Mouse (Mus musculus): ENCODE measurements around the gene Smarcb1. TPM values are rescaled to one million over a fixed set of nuclear protein-coding genes. Genes with fewer than 3 reads are reported as not detected.
A peak's percentile ranks its signal among the peaks of the same experiment; 100 is the strongest.
"Not testable (repeated sequence)": the region's sequence is repeated elsewhere in the genome, so short reads cannot be mapped to it uniquely, and the experiment has no call there.

Smarcb1 gene
- polyA plus RNA-seq, 1 experiment, result 43.2 TPM

- Histone ChIP-seq H3K27me3 (ENCODE audit: control insufficient read depth, insufficient read depth, low read length) (no peaks in the 10 kb centered on the region), H3K4me3 (ENCODE audit: extremely low read depth, insufficient read depth, insufficient read length) (peak overlapping the region; percentile 50; the same call in 1 of the 2 replicates), H3K36me3 (ENCODE audit: control insufficient read depth, insufficient read depth, low read length) (no peaks in the 10 kb centered on the region), H3K27ac (ENCODE audit: insufficient read depth, low read length) (no peak overlapping the region), H3K4me1 (ENCODE audit: control insufficient read depth, insufficient read depth, insufficient read length) (no peaks in the 10 kb centered on the region)
- no peak for DNase-seq (ENCODE audit: low read depth in 1 of 2, low spot score in 2 of 2)
- WGBS, result 52% methylated on average over 10 of the region's 10 CpGs
- TF ChIP-seq CTCF (IDR thresholded peaks at IDR 0.05; ENCODE audit: extremely low read depth, insufficient read depth, insufficient read length, insufficient replicate concordance) (no peak), POLR2A (IDR thresholded peaks at IDR 0.05; ENCODE audit: low read depth, low read length) (no peak)
These were observed 49.1 kb downstream of the Smarcb1 start for GRCm38 (mm10) chr10:75872025-75872914.

GRCm38 (mm10) chr10:75861587-75861986 is 59.8 kb downstream of the Smarcb1 start:
- no peak overlapping the region for H3K27ac ChIP-seq (ENCODE audit: insufficient read depth, low read length)
- 82% methylated on average over 5 of the region's 5 CpGs for WGBS
- H3K4me3 ChIP-seq (ENCODE audit: extremely low read depth, insufficient read depth, insufficient read length), result no peak overlapping the region
- DNase-seq (ENCODE audit: low read depth in 1 of 2, low spot score in 2 of 2), result no peak
- H3K27me3 ChIP-seq (ENCODE audit: control insufficient read depth, insufficient read depth, low read length), result no peaks in the 10 kb centered on the region
- peaks cover 4% of the 10 kb centered on the region; the same call in 1 of the 2 replicates for H3K36me3 ChIP-seq (ENCODE audit: control insufficient read depth, insufficient read depth, low read length)
- H3K4me1 ChIP-seq (ENCODE audit: control insufficient read depth, insufficient read depth, insufficient read length), result peaks cover 5% of the 10 kb centered on the region; the same call in 1 of the 2 replicates
- TF ChIP-seq CTCF (IDR thresholded peaks at IDR 0.05; ENCODE audit: extremely low read depth, insufficient read depth, insufficient read length, insufficient replicate concordance) (no peak), POLR2A (IDR thresholded peaks at IDR 0.05; ENCODE audit: low read depth, low read length) (no peak)

DNA sequence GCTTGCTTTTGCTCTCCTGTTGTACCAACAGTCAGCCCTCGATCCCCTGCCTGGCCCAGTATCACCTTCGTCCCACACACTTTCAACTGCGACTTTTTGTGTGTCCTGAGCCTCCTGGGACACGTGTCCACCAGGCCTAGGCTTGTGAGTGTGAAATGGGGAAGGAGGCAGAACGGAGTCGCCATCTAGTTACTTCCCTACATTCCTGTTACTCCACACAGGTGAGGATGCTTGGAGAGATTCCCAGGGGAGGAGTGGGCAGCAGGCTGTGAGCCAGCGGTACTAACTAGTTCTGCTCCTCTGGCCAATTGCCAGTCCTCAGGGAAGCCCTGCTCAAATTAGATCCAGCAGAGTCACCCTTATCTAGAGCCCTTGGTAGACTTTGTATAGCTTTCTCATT is 60.7 kb downstream of the Smarcb1 start:
- H3K27me3 ChIP-seq (ENCODE audit: control insufficient read depth, insufficient read depth, low read length), result no peaks in the 10 kb centered on the region
- WGBS, result 61% methylated on average over 7 of the region's 7 CpGs
- peaks cover 4% of the 10 kb centered on the region; the same call in 1 of the 2 replicates for H3K36me3 ChIP-seq (ENCODE audit: control insufficient read depth, insufficient read depth, low read length)
- H3K4me1 ChIP-seq (ENCODE audit: control insufficient read depth, insufficient read depth, insufficient read length), result peaks cover 5% of the 10 kb centered on the region; the same call in 1 of the 2 replicates
- H3K27ac ChIP-seq (ENCODE audit: insufficient read depth, low read length), result no peak overlapping the region
- TF ChIP-seq POLR2A (IDR thresholded peaks at IDR 0.05; ENCODE audit: low read depth, low read length) (no peak), CTCF (IDR thresholded peaks at IDR 0.05; ENCODE audit: extremely low read depth, insufficient read depth, insufficient read length, insufficient replicate concordance) (no peak)
- H3K4me3 ChIP-seq (ENCODE audit: extremely low read depth, insufficient read depth, insufficient read length), result no peak overlapping the region
- no peak for DNase-seq (ENCODE audit: low read depth in 1 of 2, low spot score in 2 of 2)

- under 1% methylated on average over 45 of the region's 46 CpGs for WGBS
- H3K4me1 ChIP-seq (ENCODE audit: control insufficient read depth, insufficient read depth, insufficient read length); H3K27me3 ChIP-seq (ENCODE audit: control insufficient read depth, insufficient read depth, low read length); H3K36me3 ChIP-seq (ENCODE audit: control insufficient read depth, insufficient read depth, low read length): not testable (repeated sequence)
- peak; percentile 15; the same call in 1 of the 2 replicates for TF ChIP-seq POLR2A (IDR thresholded peaks at IDR 0.05; ENCODE audit: low read depth, low read length)
- Histone ChIP-seq H3K4me3 (ENCODE audit: extremely low read depth, insufficient read depth, insufficient read length) (peak within 1 kb of the TSS; percentile 75), H3K27ac (ENCODE audit: insufficient read depth, low read length) (peak within 1 kb of the TSS; percentile 83)
- DNase-seq (ENCODE audit: low read depth in 1 of 2, low spot score in 2 of 2), result peak; percentile 79 to 83
These were observed 61.5 kb downstream of the Smarcb1 start, which contains the start of gene Mif for GRCm38 (mm10) chr10:75859786-75860470. Gene Mif, minus strand, starts transcription at chr10:75860240.

GRCm38 (mm10) chr10:75859107-75859746 is 62.2 kb downstream of the Smarcb1 start:
- 6% methylated on average over 27 of the region's 27 CpGs for WGBS
- H3K27ac ChIP-seq (ENCODE audit: insufficient read depth, low read length), result no peak overlapping the region; the same call in 1 of the 2 replicates
- DNase-seq (ENCODE audit: low read depth in 1 of 2, low spot score in 2 of 2), result no peak
- H3K36me3 ChIP-seq (ENCODE audit: control insufficient read depth, insufficient read depth, low read length), result peaks cover 4% of the 10 kb centered on the region; the same call in 1 of the 2 replicates
- no peaks in the 10 kb centered on the region for H3K27me3 ChIP-seq (ENCODE audit: control insufficient read depth, insufficient read depth, low read length)
- H3K4me3 ChIP-seq (ENCODE audit: extremely low read depth, insufficient read depth, insufficient read length), result peak overlapping the region; percentile 75
- TF ChIP-seq POLR2A (IDR thresholded peaks at IDR 0.05; ENCODE audit: low read depth, low read length) (no peak), CTCF (IDR thresholded peaks at IDR 0.05; ENCODE audit: extremely low read depth, insufficient read depth, insufficient read length, insufficient replicate concordance) (no peak)
- peaks cover 5% of the 10 kb centered on the region; the same call in 1 of the 2 replicates for H3K4me1 ChIP-seq (ENCODE audit: control insufficient read depth, insufficient read depth, insufficient read length)

- Histone ChIP-seq H3K27me3 (ENCODE audit: control insufficient read depth, insufficient read depth, low read length) (no peaks in the 10 kb centered on the region), H3K4me1 (ENCODE audit: control insufficient read depth, insufficient read depth, insufficient read length) (peaks cover 5% of the 10 kb centered on the region; the same call in 1 of the 2 replicates), H3K36me3 (ENCODE audit: control insufficient read depth, insufficient read depth, low read length) (peaks cover 4% of the 10 kb centered on the region; the same call in 1 of the 2 replicates), H3K4me3 (ENCODE audit: extremely low read depth, insufficient read depth, insufficient read length) (no peak overlapping the region), H3K27ac (ENCODE audit: insufficient read depth, low read length) (no peak overlapping the region)
- no peak for DNase-seq (ENCODE audit: low read depth in 1 of 2, low spot score in 2 of 2)
- TF ChIP-seq POLR2A (IDR thresholded peaks at IDR 0.05; ENCODE audit: low read depth, low read length) (no peak), CTCF (IDR thresholded peaks at IDR 0.05; ENCODE audit: extremely low read depth, insufficient read depth, insufficient read length, insufficient replicate concordance) (no peak)
- WGBS, result 89% methylated on average over 4 of the region's 4 CpGs
These were observed 63.8 kb downstream of the Smarcb1 start for GRCm38 (mm10) chr10:75857598-75857997.
